Mouse (Mus musculus): ENCODE data around the gene Efcab12.

Gene Efcab12

GRCm38 (mm10) chr6:115845006-115845405 is 6.8 kb upstream of the Efcab12 start:
- DNase-seq (ENCODE audit: low spot score): no peak

- DNase-seq (ENCODE audit: low spot score): no peak
These were observed 533 bp upstream of the Efcab12 start for GRCm38 (mm10) chr6:115838745-115839144.

- no peak for DNase-seq (ENCODE audit: low spot score)
These were observed 4.4 kb downstream of the Efcab12 start for GRCm38 (mm10) chr6:115833861-115834260.

GRCm38 (mm10) chr6:115832152-115832850 is 5.9 kb downstream of the Efcab12 start:
- DNase-seq (ENCODE audit: low spot score): no peak

GRCm38 (mm10) chr6:115830779-115831601 is 7.2 kb downstream of the Efcab12 start:
- DNase-seq (ENCODE audit: low spot score): no peak

GRCm38 (mm10) chr6:115823850-115824464 is 14.3 kb downstream of the Efcab12 start:
- peak; percentile 70 for DNase-seq (ENCODE audit: low spot score)

- no peak for DNase-seq (ENCODE audit: low spot score)
These were observed 16.8 kb downstream of the Efcab12 start for GRCm38 (mm10) chr6:115821216-115821993.

GRCm38 (mm10) chr6:115818129-115818528 is 20.1 kb downstream of the Efcab12 start:
- no peak for DNase-seq (ENCODE audit: low spot score)

- DNase-seq (ENCODE audit: low spot score): no peak
These were observed 23.2 kb downstream of the Efcab12 start for GRCm38 (mm10) chr6:115815041-115815440.

- peak; percentile 51 for DNase-seq (ENCODE audit: low spot score)
These were observed 24.1 kb downstream of the Efcab12 start for GRCm38 (mm10) chr6:115814104-115814503.

GRCm38 (mm10) chr6:115811606-115812005 is 26.6 kb downstream of the Efcab12 start:
- no peak for DNase-seq (ENCODE audit: low spot score)

GRCm38 (mm10) chr6:115808488-115809231 is 29.6 kb downstream of the Efcab12 start, which contains the start of gene Rpl32:
Gene Rpl32, minus strand, starts transcription at chr6:115808747.
- DNase-seq (ENCODE audit: low spot score): peak; percentile 82

- DNase-seq (ENCODE audit: low spot score): no peak
These were observed 30.1 kb downstream of the Efcab12 start for GRCm38 (mm10) chr6:115808196-115808487.

GRCm38 (mm10) chr6:115807464-115808195 is 30.6 kb downstream of the Efcab12 start:
- DNase-seq (ENCODE audit: low spot score): no peak

GRCm38 (mm10) chr6:115804432-115805192 is 33.6 kb downstream of the Efcab12 start:
- no peak for DNase-seq (ENCODE audit: low spot score)

GRCm38 (mm10) chr6:115803541-115804382 is 34.5 kb downstream of the Efcab12 start:
- peak; percentile 34 for DNase-seq (ENCODE audit: low spot score)

GRCm38 (mm10) chr6:115801811-115802210 is 36.4 kb downstream of the Efcab12 start:
- DNase-seq (ENCODE audit: low spot score): no peak

- DNase-seq (ENCODE audit: low spot score): no peak
These were observed 45.5 kb downstream of the Efcab12 start for GRCm38 (mm10) chr6:115792691-115793215.

Measured in spleen, adult 12 weeks (tissue).